8 mouse cellular contexts compared by ENCODE assay signal in genomic region chr17:34646906-34647787, GRCm38 (mm10). TPM values are rescaled to one million over a fixed set of nuclear protein-coding genes. Genes with fewer than 3 reads are reported as not detected.
DNase-seq lines count a peak whose midpoint lies in the region; ATAC-seq and TF ChIP-seq lines count a peak whose summit lies in the region.

Atf6b (plus strand) TSS chr17:34647146.

- TF ChIP-seq CTCF in gastrocnemius, adult 2 months (IDR thresholded peaks at IDR 0.05) = no peak
- no peak for TF ChIP-seq CTCF in hindbrain, postnatal 0 days (IDR thresholded peaks at IDR 0.05; ENCODE audit: low read depth)
- no peak for TF ChIP-seq CTCF in left cerebral cortex, adult 2 months (IDR thresholded peaks at IDR 0.05)

- intact Hi-C loops in gastrocnemius, adult 2 months (cut with DNase I) = loop anchor here (10.0 kb wide), 1 partner anchor 188 kb away; the partner anchor contains the start of genes Dxo and Stk19
- intact Hi-C loops in left cerebral cortex, adult 2 months (cut with DNase I) = no loop called here

- H3K27me3 ChIP-seq in hindbrain, postnatal 0 days (ENCODE audit: insufficient read depth, low read length) = no peaks in the 10 kb centered on the region

- peak within 1 kb of the TSS; percentile 94 for H3K4me3 ChIP-seq in gastrocnemius, adult 2 months
- peak within 1 kb of the TSS; percentile 72 for H3K4me3 ChIP-seq in hindbrain, postnatal 0 days (ENCODE audit: low read length)
- peak within 1 kb of the TSS; percentile 73 for H3K4me3 ChIP-seq in left cerebral cortex, adult 2 months

- ATAC-seq in common myeloid progenitor, adult 5-6 weeks (replicated peaks; ENCODE audit: low read depth, poor library complexity, severe bottlenecking) = peak; percentile 87
- peak; percentile 97 for ATAC-seq in hindbrain, postnatal 0 days
- ATAC-seq in megakaryocyte, adult 5-6 weeks (ENCODE audit: poor library complexity, severe bottlenecking) = peak; percentile 92

- DNase-seq in ZHBTc4 (ENCODE audit: low read depth, low spot score) = peak; percentile 99
- peak; percentile 98 for DNase-seq in gastrocnemius, adult 2 months
- peak; percentile 98 for DNase-seq in hindbrain, postnatal 0 days (ENCODE audit: low spot score)
- DNase-seq in left cerebral cortex, adult 2 months (ENCODE audit: extremely low spot score in 1 of 2, low spot score in 2 of 2) = peak; percentile 90 to 96
- peak; percentile 96 to 97 for DNase-seq in right cerebral cortex, adult 2 months (ENCODE audit: low spot score in 2 of 2)
- DNase-seq in urinary bladder, postnatal 14 days (ENCODE audit: low spot score) = peak; percentile 95

- H3K4me2 ChIP-seq in hindbrain, postnatal 0 days (ENCODE audit: low read depth, low read length) = peak within 1 kb of the TSS; percentile 89

- peaks cover 13% of the 10 kb centered on the region for H3K4me1 ChIP-seq in hindbrain, postnatal 0 days (ENCODE audit: insufficient read depth, low read length)

- peak within 1 kb of the TSS; percentile 83 for H3K9ac ChIP-seq in hindbrain, postnatal 0 days (replicated peaks; ENCODE audit: low read length)

- H3K9me3 ChIP-seq in hindbrain, postnatal 0 days (ENCODE audit: low read length) = no peaks in the 10 kb centered on the region

- peaks cover 25% of the 10 kb centered on the region for H3K36me3 ChIP-seq in hindbrain, postnatal 0 days (ENCODE audit: insufficient read depth, low read length)

- WGBS in hindbrain, postnatal 0 days = under 1% methylated on average over 63 of the region's 66 CpGs

- H3K27ac ChIP-seq in gastrocnemius, adult 2 months = peak within 1 kb of the TSS; percentile 92
- H3K27ac ChIP-seq in hindbrain, postnatal 0 days = peak within 1 kb of the TSS; percentile 78
- peak within 1 kb of the TSS; percentile 92 for H3K27ac ChIP-seq in left cerebral cortex, adult 2 months

RNA-seq across cellular contexts. Expression of gene Atf6b, which starts in this region (rescaled TPM):
- total RNA-seq in common myeloid progenitor, adult 5-6 weeks (2017) = 19.9 and 25.1 TPM in 2 replicates
- 1 to 10 TPM; 7.1 to 9.1 TPM for total RNA-seq in gastrocnemius, adult 2 months (2021)
- total RNA-seq in hindbrain, postnatal 0 days (2014; rRNA removed) = 53.6 and 70.6 TPM in 2 replicates
- polyA plus RNA-seq in hindbrain, postnatal 0 days (2015; fragmentation: Nextera tagmentation; extraction: Ambion mirVana) = 74.2 and 78.2 TPM in 2 replicates
- 10 to 100 TPM; 64.3 to 66.4 TPM for total RNA-seq in left cerebral cortex, adult 2 months (2021)
- 31.9 and 32.4 TPM in 2 replicates for total RNA-seq in megakaryocyte, adult 5-6 weeks (2015)
- total RNA-seq in megakaryocyte, adult 5-6 weeks (2017) = 25.4 and 32.2 TPM in 2 replicates

Comparison
In these comparisons a context has a peak if more than half of its experiments do, and no peak if none do; other contexts are left out.
1. Peak in every context shown above with its lines: DNase-seq, ATAC-seq, H3K4me3 ChIP-seq and H3K27ac ChIP-seq.